Mouse (Mus musculus): ENCODE measurements around the gene Prelid3b.

Gene Prelid3b

GRCm38 (mm10) chr2:174463370-174463769 is 9.5 kb downstream of the Prelid3b start:
- DNase-seq (ENCODE audit: low spot score) = no peak

DNA sequence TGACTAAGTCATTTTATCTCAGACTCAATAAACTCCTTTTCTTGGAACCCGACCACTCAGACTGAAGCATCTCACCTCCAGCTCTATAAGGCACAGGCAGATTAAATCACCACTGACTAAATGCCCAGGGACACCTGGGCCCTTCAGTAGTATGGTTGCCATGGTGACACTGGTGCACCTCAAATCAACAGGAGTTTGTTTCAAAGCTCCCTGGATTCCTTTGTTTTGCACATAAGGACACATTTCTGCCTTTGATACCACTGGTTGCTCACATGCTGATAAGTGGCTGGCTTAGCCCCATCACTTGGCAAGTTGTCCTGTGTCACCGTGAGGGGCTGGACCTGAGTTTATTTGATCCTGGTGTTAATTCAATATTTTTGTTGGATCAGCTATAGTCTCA is 13.5 kb downstream of the Prelid3b start:
- no peak for DNase-seq (ENCODE audit: low spot score)

- DNase-seq (ENCODE audit: low spot score) = no peak
These were observed 19.2 kb downstream of the Prelid3b start for GRCm38 (mm10) chr2:174453681-174454080.

- no peak for DNase-seq (ENCODE audit: low spot score)
These were observed 22.5 kb downstream of the Prelid3b start, which contains the start of gene Tubb1 for GRCm38 (mm10) chr2:174450353-174450752. Tubb1 (plus strand) TSS chr2:174450695.

DNA sequence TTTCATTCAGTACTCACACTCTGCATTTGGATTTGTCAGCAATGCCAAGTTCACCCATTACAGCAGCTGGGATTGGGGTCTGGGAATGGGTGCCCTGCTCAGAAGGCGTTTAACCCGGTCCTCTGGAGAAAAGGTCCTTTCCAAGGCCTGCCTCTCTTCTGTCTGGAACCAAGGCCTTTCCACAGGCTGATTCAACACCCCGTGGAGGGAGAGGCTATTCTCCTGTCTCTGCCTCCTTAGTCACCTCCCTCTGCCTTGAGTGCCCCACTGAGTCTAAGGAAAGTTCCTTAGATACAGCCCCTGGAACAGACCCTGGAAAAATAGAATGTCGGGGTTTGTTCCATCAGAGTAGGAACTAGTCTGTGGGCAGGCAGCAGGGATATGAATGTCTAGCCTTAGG is 24.5 kb downstream of the Prelid3b start:
- DNase-seq (ENCODE audit: low spot score) = no peak

DNA sequence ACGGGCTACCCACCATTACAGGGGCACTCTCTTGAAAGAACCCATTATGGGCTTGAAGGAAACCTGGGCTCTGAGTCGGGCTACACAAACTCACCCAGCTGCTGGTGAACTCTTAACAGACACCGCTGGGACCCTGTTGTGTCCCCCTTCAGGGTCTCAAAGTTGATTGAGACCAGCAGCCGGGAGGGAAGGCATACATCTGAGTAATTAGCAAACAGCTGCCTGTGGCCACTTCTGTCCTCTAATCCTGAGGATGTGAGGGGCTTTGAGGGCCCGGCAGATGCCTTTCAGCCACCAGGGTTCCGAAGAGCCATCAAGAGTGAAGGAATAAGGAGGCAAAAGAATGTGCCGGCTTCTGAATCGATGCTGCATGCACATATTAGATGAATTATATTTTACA is 26.0 kb downstream of the Prelid3b start:
- no peak for DNase-seq (ENCODE audit: low spot score)

DNA sequence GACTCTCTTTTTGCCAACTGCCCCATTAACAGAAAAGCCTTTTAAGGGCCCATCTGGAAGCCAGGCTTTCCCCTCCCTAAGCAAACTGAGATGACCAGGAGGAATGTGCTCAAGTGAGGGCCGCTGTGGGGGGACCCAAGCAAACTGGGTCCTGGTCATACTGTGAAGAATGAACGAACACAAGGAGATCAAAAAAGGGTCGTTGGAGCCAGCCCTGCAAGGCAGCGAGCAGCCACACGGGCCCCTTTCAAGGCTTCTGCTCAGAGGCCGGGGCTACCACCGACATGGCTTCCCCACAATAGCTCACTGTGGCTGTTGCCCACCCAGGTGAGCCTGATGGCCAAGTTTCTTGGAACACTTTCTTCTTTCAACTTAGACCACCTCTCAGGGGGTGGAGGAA is 26.4 kb downstream of the Prelid3b start:
- DNase-seq (ENCODE audit: low spot score) = no peak

DNA sequence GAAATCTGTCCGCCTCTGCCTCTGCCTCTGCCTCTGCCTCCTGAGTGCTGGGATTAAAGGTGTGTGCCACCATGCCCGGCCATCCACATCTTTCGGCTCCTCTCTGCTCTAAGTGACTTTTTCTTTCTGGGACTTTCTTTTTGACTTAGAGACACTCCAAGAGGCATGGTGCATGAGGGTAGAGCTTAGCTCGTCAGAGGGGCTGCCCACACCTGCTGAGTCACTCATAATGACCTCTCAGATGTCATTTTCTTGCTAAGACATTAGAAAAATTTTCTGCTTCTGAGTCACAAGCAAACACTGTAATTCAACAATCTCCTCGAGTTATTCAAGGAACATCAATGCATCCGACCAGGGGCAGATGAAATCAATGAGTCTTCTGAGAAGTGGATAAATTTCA is 27.9 kb downstream of the Prelid3b start:
- DNase-seq (ENCODE audit: low spot score) = no peak

DNA sequence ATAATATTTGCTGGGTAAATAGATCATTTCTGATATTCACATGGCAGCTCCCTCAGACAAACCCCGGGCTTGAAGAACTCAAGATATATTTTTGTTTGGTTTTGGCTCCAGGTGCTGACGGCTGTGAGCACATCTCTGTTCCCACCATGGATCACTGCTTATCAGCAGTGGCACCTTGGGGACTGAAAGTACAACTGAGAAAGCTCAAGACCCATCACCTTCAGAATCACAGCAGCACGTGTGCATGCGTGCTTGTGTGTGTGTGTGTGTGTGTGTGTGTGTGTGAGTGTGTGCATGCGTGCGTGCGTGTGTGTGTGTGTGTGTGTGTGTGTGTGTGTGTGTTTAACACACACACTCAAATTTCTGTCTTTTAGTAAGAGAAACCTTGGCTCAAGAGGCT is 28.5 kb downstream of the Prelid3b start:
- DNase-seq (ENCODE audit: low spot score) = no peak

GRCm38 (mm10) chr2:174443046-174443445 is 29.8 kb downstream of the Prelid3b start:
- no peak for DNase-seq (ENCODE audit: low spot score)

DNA sequence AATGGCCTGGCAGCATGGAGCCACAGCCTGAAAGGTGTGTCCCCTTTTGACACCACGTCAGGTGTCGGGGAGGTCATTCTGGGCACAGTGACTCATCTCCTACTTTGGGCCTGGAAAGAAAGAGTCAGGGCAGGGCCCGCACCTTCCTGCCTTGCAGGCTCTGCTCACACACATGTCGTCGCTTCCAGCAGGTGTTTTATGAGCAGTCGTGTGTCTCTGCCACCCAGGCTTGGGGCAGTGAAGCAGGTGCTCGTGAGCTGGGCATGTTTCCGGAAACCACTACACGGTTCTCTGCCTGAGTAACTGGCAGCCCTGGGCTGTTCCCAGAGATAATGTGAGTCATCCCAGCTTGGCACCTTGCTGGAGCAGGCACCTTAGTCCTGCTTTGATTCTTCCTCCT is 30.4 kb downstream of the Prelid3b start:
- no peak for DNase-seq (ENCODE audit: low spot score)

- DNase-seq (ENCODE audit: low spot score) = no peak
These were observed 31.0 kb downstream of the Prelid3b start for GRCm38 (mm10) chr2:174441898-174442297.

DNA sequence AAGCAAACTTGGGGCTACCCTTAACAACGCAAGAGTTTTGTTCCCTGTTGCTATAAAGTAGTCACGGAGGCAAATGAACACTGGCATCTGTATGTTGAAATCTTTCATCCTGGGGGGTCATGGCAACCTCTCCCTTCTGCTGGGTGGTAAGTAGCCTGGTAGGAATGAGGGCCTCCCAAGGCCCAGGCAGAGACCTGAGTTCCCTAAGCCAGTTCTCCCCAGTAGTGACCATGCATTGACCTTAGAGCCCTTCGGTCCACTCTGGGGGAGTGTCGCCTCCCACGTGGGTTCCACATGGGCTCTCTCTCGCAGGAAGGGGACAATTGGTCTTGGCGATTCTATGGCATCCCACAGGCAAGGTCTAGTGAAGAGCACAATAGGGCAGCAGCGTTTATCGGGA is 32.9 kb downstream of the Prelid3b start:
- DNase-seq (ENCODE audit: low spot score) = no peak

DNA sequence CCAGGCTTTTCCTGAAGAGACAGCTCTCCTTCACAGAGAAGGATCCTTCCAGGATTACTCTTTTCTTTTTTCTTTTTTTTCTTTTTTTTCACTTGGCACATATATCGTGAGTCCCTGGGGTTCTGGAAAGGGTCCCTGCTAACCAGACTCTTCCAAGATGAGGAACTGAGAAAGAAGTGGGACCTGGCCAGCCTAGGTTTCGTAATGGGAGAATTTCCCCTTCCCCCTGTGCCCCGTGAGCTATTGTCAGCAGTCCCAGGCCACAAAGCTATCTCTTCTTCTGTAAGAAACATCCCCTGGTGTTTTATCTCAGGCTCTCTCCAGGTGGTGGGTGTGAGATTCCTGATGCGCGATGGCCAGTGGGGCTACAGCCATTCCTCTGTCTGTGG is 33.4 kb downstream of the Prelid3b start:
- DNase-seq (ENCODE audit: low spot score) = no peak

DNA sequence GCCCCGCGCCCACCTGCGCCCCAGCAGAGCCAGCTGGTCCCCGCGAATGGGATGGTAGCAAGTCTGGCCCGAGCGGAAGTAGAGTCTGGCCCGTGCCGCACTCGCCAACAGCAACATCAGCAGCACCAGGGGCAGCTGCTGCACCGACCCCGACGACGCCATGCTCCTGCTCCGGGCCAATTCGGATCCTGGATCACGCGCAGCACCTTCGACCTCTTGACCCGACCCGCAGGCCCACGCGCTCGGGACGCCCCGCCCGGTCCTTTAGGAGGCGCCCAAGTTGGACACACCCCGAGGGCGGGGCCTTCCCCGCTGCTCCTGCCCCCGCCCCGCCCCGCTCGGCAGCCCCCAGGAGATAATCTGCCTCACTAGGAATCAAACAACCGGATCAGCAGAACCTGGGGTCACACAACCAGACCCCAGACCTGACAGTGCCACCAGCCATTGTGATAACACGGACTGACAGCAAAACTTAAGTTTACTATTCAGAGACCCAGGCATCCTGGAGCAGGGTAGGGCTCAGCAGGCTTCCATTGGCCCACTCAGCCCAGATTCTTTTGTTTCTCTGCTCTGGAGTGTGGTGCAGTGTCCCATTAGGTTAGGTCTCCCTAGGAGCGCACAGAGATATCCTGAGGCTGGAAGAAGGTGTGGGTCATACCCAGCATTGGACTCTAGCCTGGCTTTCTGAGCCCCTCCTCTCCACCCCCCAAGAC is 34.0 kb downstream of the Prelid3b start, which contains the start of gene Ctsz:
TSS of gene Ctsz (minus strand) at position 303 of the 713 bp plus-strand sequence.
- peak; percentile 40 for DNase-seq (ENCODE audit: low spot score)

- no peak for DNase-seq (ENCODE audit: low spot score)
These were observed 34.7 kb downstream of the Prelid3b start for GRCm38 (mm10) chr2:174438181-174438580.

- no peak for DNase-seq (ENCODE audit: low spot score)
These were observed 35.2 kb downstream of the Prelid3b start for GRCm38 (mm10) chr2:174437697-174437982.

DNA sequence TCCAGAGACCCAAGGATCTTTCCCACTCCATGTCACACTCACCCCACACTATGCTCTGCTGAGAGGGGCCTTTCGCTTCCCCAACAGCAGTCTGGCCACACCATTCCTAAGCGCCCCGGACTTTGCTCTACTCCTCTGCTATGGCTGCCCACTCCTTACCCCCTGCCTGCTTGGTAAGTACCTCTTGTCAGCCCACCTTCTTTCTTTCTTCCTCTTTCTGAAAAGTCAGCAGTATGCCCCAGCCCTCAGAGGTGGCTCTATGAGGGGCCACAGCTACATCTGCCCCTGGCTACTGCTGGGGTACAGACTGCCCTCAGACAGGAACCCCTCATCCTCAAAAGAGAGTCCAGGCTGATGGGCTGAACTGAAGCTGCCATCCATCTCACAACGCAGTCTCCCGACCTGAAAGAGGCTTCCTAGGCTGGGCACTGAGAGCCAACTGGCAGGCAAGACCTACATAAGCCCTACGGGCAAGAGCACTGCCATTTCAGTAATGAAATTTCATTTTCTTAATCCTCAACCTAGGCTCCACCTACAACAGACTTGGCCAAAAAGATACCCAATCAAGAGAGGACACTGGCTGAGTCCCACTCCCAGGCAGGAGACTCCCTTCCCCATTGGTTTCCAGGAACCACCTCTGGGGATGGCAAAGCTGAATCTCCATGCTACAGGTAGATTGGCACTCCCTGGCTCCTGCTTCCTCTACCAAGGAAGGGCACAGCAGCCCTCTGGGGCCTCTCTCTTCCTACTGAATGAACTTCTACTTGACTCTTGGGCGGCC is 35.8 kb downstream of the Prelid3b start:
- no peak for DNase-seq (ENCODE audit: low spot score)

- DNase-seq (ENCODE audit: low spot score) = no peak
These were observed 36.7 kb downstream of the Prelid3b start for GRCm38 (mm10) chr2:174436076-174436701.

DNA sequence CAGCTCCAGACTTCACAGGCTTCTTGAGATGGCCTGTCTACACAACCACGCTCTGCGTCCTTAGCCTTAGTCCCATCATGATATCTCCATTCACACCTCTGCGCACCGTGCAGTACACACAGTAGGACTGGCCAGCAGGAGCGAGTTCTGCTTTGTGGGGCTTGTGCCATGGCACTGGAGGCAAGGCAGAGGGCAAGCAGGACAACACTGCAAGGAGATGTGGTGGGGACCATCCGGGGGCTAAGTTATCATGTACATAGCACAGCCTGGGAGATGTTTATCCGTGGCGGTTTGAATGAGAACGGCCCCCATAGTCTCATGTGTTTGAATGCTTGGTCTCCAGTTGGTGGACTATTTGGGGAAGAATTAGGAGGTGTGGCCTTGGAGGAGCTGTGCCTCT is 37.9 kb downstream of the Prelid3b start:
- DNase-seq (ENCODE audit: low spot score) = no peak

DNA sequence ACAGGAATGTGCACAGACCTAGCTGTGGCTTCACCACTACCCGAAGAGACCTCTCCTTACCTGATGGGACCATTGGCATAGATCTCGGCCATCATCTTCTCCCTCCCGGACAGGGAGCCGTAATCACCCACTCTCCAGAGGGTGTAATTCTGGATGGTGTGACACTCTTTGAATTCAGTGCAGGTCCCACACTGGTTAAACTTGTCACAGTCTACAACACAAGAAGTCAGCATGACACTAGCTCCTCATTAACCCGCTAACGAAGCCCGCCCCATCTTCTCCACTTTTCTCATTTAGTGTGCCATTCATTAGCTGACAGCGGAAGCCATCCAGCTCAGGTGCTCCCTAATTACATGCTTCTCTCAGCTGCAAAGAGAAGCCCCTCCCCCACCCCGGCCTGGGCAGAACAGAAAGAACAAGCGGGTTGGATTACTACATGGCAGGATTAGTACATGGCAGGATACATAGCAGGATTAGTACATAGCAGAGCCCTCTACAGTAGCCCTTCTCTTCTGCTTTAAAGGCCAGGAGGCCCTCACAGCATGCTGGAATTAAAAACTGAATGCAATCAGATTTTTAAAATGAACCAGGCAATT is 43.8 kb downstream of the Prelid3b start:
- DNase-seq (ENCODE audit: low spot score) = no peak

DNA sequence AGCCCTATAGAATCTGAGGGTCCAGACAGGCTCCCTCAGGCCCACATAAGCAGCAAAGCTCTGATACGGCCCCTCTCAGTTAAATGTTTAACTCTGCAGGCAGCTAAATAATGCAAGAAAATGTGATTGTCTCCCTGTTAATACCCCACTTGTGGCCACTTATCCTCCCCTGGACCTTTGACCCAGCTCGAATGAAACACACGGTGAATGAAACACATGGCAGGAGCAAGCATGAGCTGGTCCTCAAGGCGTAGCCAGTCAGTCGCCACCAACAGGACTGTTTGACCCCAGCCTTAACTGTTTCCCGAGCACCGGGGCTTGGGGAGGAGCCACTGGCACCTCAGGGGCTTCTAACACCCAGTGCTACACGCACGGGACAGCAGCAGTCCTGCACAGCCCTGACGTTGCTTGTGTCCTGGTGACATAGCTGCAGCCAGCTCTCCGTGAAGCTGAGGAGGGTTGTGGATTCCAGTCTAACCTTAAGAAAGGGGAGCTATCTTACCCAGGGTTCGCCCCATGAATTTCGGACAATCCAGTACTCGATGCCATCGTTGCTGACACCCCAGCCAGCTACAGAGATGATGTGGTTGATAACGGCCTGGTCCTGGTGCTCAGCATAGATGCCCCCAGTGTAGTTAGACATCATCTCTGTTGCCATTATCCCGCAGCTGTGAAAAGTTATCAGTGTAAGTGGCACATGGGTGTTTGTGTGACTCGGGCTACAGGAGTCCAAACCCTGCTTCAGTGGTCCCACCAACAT is 44.6 kb downstream of the Prelid3b start:
- DNase-seq (ENCODE audit: low spot score) = no peak

Measured in ovary, adult 18-20 months (tissue).